Mouse (Mus musculus): ENCODE measurements around the gene Gm16440. TPM values are rescaled to one million over a fixed set of nuclear protein-coding genes. Genes with fewer than 3 reads are reported as not detected.
"Not testable (repeated sequence)": the region's sequence is repeated elsewhere in the genome, so short reads cannot be mapped to it uniquely, and the experiment has no call there.

Gene Gm16440
- polyA plus RNA-seq (2012; ENCODE audit: insufficient read depth, insufficient read length, low replicate concordance, missing spikeins), result not detected in 2 replicates

GRCm38 (mm10) chr14:6390219-6390618, at the start of gene Gm16440:
TSS of gene Gm16440 (minus strand) at chr14:6390319.
- H3K27ac ChIP-seq (ENCODE audit: insufficient read depth, low read depth, low read length); H3K4me1 ChIP-seq (ENCODE audit: control insufficient read depth, insufficient read depth, low read length); H3K4me3 ChIP-seq (ENCODE audit: insufficient read depth, low read depth, low read length): not testable (repeated sequence)
- 82% methylated on average over 2 of the region's 4 CpGs for WGBS

DNA sequence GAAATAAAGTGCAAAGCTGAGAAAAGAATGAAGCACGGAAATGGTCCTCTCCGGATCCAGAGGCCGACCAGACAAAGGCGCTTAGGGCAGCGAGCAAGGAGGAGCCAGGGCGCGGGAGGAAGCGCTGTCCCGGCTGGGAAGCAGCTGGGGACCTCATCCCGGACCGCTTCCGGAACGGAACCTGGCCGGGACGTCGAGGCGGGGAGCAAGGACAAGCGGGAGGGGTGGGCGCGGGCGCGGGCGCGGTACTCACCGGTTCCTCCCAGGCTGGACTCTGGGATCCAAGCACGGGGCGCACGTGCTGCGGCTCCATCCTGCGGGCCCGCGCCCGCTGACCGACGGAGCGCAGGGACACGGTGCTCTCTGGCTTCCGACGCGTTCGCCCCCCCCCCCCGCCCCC, 36.6 kb upstream of the Gm16440 start:
- H3K4me1 ChIP-seq (ENCODE audit: control insufficient read depth, insufficient read depth, low read length); H3K27ac ChIP-seq (ENCODE audit: insufficient read depth, low read depth, low read length); H3K4me3 ChIP-seq (ENCODE audit: insufficient read depth, low read depth, low read length): not testable (repeated sequence)
- 4% methylated on average over 16 of the region's 42 CpGs for WGBS

GRCm38 (mm10) chr14:6426353-6426752, 36.2 kb upstream of the Gm16440 start:
- 10% methylated on average over 22 of the region's 22 CpGs for WGBS
- H3K4me3 ChIP-seq (ENCODE audit: insufficient read depth, low read depth, low read length); H3K27ac ChIP-seq (ENCODE audit: insufficient read depth, low read depth, low read length); H3K4me1 ChIP-seq (ENCODE audit: control insufficient read depth, insufficient read depth, low read length): not testable (repeated sequence)

DNA sequence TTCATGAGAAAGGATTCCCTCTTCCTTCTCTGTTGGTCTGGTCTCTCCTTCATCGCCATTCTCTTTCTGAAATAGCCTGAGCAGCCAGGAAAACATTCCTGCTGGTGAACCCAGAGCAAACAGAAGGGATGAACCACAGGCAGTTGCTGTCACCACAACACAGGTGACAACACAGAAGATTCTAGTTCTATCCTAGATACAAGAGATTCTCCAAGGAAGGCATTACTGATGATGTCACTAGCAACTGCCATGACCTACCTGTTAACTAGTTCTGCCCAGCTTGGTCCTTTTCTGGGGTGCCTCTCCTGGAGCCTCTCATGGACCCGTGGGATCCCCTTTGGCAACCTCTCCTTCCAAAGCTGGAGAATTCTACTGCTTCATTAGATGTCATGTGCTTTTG, 22.3 kb upstream of the Gm16440 start, which contains the start of gene Gm3591:
Gene Gm3591, minus strand, starts transcription at position 101 of the 400 bp plus-strand sequence.
- not testable (repeated sequence) for H3K4me3 ChIP-seq (ENCODE audit: insufficient read depth, low read depth, low read length); H3K4me1 ChIP-seq (ENCODE audit: control insufficient read depth, insufficient read depth, low read length); H3K27ac ChIP-seq (ENCODE audit: insufficient read depth, low read depth, low read length)
- no CpG with 5 or more reads among the region's 2 CpGs for WGBS

DNA sequence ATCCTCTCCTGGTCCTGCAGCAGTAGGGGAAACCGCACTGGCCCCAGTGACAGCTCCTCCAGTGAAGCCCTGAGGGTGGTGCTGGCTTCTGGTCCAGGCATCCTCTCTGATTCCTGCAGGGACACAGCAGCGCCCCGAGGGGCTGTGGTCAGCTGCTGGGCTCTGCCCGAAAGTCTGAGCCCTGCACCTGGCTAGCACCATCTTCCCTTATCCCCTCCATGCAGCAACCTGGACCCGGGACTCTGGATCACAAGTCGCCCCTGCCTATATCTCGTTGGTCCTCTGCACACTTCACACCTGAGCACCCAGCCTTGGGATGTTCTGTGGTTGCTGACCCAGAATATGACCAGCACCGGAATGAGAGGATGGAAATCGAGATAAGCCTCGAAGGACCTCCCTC, 46.5 kb downstream of the Gm16440 start, which contains the start of gene Gm3618:
Gene Gm3618, minus strand, starts transcription at position 101 of the 400 bp plus-strand sequence.
- not testable (repeated sequence) for H3K4me3 ChIP-seq (ENCODE audit: insufficient read depth, low read depth, low read length); H3K27ac ChIP-seq (ENCODE audit: insufficient read depth, low read depth, low read length); H3K4me1 ChIP-seq (ENCODE audit: control insufficient read depth, insufficient read depth, low read length)
- no CpG with 5 or more reads among the region's 10 CpGs for WGBS

Other genes starting within 250 kb of the Gm16440 start
- not detected in 2 replicates for gene Gm21560, start 171.0 kb downstream of the Gm16440 start, polyA plus RNA-seq (2012; ENCODE audit: insufficient read depth, insufficient read length, low replicate concordance, missing spikeins)
- gene Gm3411, start 103.1 kb downstream of the Gm16440 start, polyA plus RNA-seq (2012; ENCODE audit: insufficient read depth, insufficient read length, low replicate concordance, missing spikeins), result not detected in 2 replicates
- gene Gm21103, start 85.5 kb downstream of the Gm16440 start, polyA plus RNA-seq (2012; ENCODE audit: insufficient read depth, insufficient read length, low replicate concordance, missing spikeins), result not detected in 2 replicates
- gene Gm3618, start 46.6 kb downstream of the Gm16440 start, polyA plus RNA-seq (2012; ENCODE audit: insufficient read depth, insufficient read length, low replicate concordance, missing spikeins), result not detected in 2 replicates
- gene Gm3591, start 22.2 kb upstream of the Gm16440 start, polyA plus RNA-seq (2012; ENCODE audit: insufficient read depth, insufficient read length, low replicate concordance, missing spikeins), result not detected in 2 replicates
- gene Gm3594, start 54.3 kb upstream of the Gm16440 start, polyA plus RNA-seq (2012; ENCODE audit: insufficient read depth, insufficient read length, low replicate concordance, missing spikeins), result not detected in 2 replicates
- gene Gm8356, start 147.0 kb upstream of the Gm16440 start, polyA plus RNA-seq (2012; ENCODE audit: insufficient read depth, insufficient read length, low replicate concordance, missing spikeins), result not detected in 2 replicates
- gene Gm3629, start 200.3 kb upstream of the Gm16440 start, polyA plus RNA-seq (2012; ENCODE audit: insufficient read depth, insufficient read length, low replicate concordance, missing spikeins), result not detected in 2 replicates
- not detected in 2 replicates for gene Gm3460, start 232.1 kb upstream of the Gm16440 start, polyA plus RNA-seq (2012; ENCODE audit: insufficient read depth, insufficient read length, low replicate concordance, missing spikeins)

Data from olfactory bulb, adult 2 months (tissue).